Mouse (Mus musculus) brain, embryonic 14.5 days (tissue): Measurements from ENCODE around the gene Atat1.

ENCODE experiments used
- CTCF ChIP-seq: fragments of 200-500 bp; IDR thresholded peaks from 2 replicates; pipeline ENCODE4 v1.5.1; 2012; ENCODE audit warnings: inconsistent platforms, mild to moderate bottlenecking, moderate library complexity, borderline replicate concordance; ENCODE audit not compliant: insufficient read depth, insufficient read length; ENCODE audit errors: extremely low read depth
- POLR2A ChIP-seq: fragments of 200-500 bp; IDR thresholded peaks from 2 replicates; pipeline ENCODE4 v1.6.1; 2012; ENCODE audit warnings: mild to moderate bottlenecking, inconsistent platforms, borderline replicate concordance; ENCODE audit not compliant: poor library complexity, insufficient read depth, insufficient read length, severe bottlenecking; ENCODE audit errors: extremely low read depth

GRCm38 (mm10) chr17:35920384-35920783 is 10.5 kb upstream of the Atat1 start:
- no peak for TF ChIP-seq POLR2A
- TF ChIP-seq CTCF: no peak
